Mouse (Mus musculus) myocyte (in vitro differentiated cells): ENCODE results near the gene Mtch2.

Experiments
- E2F4 ChIP-seq: IDR thresholded peaks from one replicate; pipeline ENCODE4 v1.6.1; 2011; ENCODE audit warnings: mild to moderate bottlenecking, control low read depth, moderate library complexity; ENCODE audit not compliant: insufficient read depth
- MYOD1 ChIP-seq, 3 experiments: IDR thresholded peaks; one replicate each; pipeline ENCODE4 v1.6.1; 2011; ENCODE audit warnings: control low read depth in 2 of 3, low read depth in 2 of 3, mild to moderate bottlenecking in 2 of 3, moderate library complexity in 1 of 3; ENCODE audit not compliant: insufficient read length in 2 of 3, control insufficient read depth in 1 of 3
- POLR2A ChIP-seq: IDR thresholded peaks from one replicate; pipeline ENCODE4 v1.6.1; 2011; ENCODE audit warnings: low read depth, mild to moderate bottlenecking, control low read depth, moderate library complexity; ENCODE audit not compliant: insufficient read length
- TCF12 ChIP-seq: IDR thresholded peaks from one replicate; pipeline ENCODE4 v1.6.1; 2011; ENCODE audit warnings: mild to moderate bottlenecking, control low read depth; ENCODE audit not compliant: poor library complexity, insufficient read depth, severe bottlenecking

- TF ChIP-seq POLR2A (no peak), TCF12 (no peak), MYOD1 (IDR thresholded peaks at IDR 0.05; ENCODE audit: control insufficient read depth in 1 of 3, insufficient read length in 2 of 3, low read depth in 2 of 3) (no peak), E2F4 (no peak)
Observed at GRCm38 (mm10) chr2:90833502-90833901, 13.5 kb upstream of the Mtch2 start.
